Mouse (Mus musculus) layer of hippocampus, adult 11-12 months (tissue): Measurements from ENCODE around the gene Hoxa7.

ENCODE experiments used
- DNase-seq: peaks from one replicate; pipeline ENCODE4 v3.0.0; 2022; ENCODE audit warnings: low spot score

Hoxa7 gene

DNA sequence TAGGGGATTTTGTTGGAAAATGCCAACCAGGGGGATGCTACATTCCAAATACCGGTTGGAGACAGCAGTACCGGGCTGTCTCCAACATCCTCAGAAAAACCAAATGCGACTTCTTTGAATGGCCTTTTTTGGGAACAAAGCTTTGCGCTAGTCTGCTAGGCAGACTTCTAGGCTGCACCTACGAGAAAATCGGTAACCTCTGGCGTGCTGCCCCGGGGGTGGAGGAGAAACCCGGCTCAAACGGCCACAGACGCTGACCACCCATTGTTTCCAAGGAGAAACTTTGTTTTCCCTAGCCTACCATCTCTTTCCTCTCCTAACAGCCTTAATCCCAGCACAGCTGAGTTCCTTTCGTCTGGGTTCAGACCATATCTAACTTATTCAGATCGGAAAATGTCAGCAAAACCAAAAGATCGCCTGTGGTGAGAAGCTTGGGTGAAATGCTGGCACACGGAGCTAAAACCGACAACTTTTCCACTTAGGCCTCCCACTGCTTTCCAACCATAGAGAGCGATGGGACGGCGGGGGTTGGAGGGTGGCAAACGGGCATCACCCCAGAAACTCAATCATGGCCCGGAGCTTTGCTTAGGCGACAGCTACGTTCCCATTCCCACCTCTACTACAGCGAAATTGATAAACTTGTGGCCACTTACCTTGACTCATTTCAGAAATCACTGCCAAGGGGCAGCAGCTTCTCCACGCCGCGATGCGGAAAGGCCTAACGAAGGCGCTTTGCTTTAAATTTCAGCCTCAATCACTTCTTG is 18.2 kb upstream of the Hoxa7 start:
- no peak for DNase-seq

DNA sequence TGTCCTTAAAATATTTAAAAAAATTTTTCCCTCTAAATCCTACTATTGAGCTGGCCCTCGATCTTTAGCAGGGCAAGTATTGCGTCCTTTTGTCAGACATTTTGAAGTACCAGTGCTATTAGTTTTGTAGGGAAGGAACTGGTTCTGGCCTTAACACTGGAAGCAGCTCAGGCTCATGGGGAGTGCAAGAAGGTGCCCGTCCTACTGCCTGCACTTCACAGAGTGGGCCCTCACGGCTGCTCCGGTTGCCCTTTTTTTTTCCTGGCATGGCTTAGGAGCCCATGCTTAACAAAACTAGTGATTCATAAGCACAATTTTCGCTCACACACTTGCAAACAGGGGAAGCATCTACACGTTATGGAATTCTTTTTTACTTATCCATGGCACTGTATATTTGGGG is 17.3 kb upstream of the Hoxa7 start:
- no peak for DNase-seq

DNA sequence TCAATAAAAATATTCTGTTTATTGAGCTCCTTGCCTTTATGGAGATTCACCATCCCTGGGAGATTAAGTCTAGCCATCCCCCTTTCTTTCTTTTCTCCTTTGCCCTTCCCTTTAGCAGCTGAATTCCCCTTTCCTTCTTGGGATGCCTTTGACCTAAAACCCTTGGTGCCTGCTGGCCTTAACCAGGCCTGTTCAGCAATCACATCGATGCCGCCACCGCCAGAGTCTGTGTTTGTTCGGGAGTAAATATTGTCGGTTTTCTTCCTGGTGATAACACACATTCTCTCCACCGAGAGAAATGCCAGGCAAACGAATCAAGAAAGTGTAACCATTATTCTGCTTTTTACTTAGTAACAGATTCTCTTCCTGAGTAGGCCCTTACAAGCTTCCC is 16.5 kb upstream of the Hoxa7 start:
- no peak for DNase-seq

DNA sequence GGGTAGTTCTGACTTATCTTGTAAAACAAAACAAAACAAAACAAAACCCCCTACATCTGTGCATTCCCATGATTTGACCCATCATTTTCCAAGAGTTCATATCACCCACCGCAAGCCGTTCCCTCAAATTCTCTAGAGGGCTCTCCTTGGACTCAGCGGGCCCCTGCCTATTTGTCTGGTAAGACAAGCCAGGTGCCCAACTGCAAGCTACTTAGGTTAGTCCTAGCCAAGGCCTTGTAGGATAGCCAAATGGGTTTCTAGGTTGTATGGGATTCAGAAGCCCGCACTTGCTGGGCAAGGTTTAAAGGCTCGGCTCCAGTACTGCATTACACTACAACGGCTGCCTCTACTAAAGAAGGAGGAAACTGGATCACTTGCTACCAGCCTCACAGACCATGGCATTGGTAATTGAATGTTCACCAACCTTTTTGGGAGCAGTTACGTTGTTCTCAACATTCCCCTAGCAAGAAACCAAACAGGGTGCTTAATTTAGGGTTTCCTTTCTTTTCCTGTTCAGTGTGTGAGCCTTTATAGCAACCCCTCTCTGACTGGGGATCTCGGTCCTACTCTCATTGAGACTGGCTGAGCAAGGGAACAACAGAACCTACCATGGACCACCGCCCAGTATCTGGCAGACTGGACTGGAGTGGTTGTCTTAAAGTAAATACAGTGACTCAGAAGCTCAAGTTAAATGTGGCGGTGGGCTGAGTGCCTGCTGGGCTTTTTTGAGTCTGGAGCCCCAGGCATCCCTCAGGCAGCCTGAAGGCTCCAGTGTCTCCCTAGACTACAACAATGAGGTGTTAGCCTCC is 15.9 kb upstream of the Hoxa7 start:
- DNase-seq, result no peak

DNA sequence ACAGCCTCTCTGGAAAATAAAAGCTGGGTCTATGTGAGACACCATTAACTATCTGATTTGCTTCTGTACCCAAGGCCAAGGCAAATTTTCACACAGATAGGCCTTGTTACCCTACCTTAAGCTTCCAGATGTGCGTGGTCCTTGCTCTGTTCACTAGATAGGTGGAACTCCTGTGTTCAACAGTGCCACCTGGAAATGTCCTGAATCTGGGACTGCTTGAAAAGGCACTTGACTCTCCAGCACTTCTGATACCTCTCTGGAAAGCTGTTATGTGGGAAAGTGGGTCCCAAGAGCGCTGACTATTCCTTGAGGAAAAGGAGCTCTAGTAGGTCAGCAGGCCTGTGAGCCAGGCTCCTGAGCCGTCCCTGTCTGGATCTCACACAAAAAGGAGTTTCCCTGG is 15.2 kb upstream of the Hoxa7 start:
- no peak for DNase-seq

DNA sequence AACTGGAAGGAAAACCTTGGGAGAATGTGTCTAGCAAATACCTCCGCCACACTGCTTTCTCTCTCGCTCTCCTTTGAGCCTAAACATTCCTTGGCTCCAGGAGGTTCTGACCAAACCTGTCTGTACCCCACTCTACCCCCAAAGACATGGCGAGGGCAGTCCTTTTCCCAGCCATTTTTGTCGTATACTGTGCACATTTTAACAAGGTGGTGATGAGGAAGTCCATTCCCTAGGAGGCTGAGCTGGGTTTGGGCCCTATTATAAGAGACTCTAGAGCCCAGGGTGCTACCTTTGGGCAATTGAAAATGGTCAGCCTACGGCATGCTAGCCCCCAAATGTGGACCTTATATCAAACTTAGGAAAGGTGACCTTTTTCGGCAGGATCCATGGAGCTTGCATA is 14.2 kb upstream of the Hoxa7 start:
- DNase-seq, result no peak

DNA sequence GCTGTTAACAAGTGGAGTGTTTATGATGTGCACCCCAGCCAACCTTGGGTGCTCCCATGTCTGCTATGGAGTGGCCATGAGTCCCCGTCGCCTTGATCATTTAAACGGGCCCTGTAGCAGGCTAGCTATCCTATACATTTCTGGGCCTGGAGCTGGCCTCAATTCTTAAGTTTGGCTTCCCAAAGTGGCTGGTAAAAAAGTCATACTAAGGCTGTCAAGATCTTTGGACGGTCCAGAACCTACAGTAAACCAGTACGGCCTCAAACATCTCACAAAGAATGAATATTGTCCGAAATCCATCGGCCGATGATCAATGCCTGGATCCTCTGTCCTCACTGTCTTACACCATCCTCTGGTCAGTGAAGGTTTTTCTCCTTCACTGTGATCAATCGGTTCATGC is 13.6 kb upstream of the Hoxa7 start:
- no peak for DNase-seq

DNA sequence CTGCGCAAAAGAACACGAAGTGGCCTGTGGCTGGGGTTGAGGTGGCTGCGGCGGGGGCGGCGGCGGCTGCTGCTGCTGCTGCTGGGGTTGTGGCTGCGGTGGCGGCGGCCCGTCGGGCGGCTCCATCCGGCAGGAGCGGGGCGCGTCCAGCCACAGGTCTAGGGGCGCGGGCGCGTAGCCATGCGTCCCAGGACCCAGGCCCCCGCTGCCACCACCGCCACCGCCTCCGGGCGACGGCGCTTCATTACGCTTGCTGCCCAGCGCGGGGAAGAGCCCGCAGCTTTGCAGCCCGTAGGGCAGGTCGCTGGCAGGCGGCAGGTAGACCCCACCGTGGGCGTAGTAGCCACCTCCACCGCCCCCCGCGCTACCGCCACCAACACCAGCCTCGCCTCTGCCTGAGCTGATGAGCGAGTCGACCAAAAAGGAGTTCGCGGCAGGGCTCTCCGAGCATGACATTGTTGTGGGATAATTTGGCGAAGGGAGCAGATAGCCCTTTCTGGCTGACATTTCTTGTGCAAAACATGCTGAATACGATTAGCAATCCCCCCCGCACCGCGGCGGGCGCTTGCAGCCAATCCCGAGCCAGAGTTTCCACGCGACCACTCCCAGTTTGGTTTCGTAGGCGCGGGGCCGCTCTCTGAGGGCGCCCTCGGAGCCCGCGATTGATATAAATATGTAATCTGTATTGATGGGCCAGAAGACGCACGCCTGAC is 12.9 kb upstream of the Hoxa7 start:
- no peak for DNase-seq

DNA sequence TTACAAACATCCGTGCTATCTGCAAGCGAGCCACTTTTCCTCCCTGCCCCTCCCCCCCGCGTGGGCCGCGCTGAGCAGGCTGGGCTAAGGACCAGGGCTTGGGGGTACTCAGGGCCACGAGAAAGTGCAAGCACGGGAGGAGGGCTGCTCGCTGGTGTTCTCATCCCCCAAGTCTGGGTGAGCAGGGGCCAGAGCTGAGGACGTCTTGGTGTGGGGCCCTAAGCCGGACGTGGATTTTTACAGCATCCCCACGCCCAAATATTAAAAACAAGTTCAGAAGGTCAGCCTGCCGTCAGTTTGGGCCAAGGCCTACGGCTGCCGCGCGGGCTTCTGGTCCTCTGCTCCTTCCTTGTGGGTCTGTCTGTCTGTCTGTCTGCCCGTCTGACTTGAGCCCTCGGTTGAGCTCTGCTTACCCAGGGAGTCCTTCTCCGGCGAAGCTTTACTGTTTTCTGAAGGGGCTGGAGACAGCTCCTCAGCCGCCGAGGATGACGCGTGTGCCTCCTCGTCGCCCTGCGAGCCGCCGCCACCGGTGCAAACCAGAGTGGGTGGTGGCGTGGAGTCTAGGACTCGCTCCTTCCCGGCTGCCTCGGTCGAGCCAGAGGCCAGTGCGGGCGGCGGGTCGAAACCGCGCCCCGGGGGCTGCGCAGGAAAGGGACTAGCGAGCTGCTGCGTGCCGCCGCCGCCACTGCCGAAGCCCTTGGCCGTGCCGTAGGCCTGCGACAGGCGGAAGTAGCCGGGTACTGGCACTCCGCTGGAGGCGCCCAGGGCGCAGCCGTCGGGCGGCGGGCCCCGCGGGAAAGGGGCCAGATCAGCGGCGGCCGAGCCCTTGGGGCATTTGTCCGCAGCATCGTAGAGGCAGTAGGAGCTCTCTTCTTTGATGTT is 12.1 kb upstream of the Hoxa7 start:
- DNase-seq, result no peak

DNA sequence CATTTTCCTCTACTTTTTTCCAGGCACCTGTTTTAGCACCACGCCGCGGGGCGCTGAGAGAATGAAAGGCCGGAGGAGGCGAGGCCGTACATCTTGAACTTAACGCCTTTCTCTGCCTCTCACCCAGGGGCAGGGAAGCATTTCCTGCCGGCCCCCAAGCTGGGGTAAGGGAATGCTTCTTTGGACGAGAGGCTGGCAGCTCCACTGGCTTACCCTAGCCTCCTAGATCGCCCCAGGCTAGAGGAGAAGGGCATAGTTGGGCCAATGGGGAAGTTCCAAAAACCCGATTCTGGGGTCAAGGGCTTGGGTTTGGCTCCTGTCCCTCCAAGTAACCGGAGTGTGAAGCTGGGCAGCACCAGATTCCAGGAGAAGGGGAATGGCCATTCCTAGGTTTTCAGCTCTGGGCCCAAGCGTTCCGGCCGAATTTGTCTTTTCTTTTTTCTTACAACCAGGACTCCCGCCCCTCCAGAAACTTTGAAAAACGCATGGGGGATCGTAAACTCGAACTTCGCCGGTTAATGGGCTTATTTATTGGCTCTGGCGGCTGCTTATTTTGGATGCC is 11.4 kb upstream of the Hoxa7 start:
- DNase-seq, result no peak

DNA sequence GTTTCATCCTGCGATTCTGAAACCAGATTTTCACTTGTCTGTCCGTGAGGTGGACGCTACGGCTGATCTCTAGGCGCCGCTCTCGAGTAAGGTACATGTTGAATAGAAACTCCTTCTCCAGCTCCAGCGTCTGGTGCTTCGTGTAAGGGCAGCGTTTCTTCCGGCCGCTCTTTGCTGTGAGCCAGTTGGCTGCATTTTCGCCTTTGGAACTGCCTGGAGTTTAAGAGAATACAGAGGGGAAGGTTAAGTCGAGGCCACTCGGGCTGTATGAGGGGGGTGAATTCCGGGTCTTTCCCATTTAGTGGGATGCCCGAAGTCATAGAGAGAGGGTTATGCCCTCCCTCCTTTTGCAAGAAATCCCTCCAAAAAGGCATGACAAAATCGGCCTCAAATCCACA is 10.9 kb upstream of the Hoxa7 start:
- no peak for DNase-seq

DNA sequence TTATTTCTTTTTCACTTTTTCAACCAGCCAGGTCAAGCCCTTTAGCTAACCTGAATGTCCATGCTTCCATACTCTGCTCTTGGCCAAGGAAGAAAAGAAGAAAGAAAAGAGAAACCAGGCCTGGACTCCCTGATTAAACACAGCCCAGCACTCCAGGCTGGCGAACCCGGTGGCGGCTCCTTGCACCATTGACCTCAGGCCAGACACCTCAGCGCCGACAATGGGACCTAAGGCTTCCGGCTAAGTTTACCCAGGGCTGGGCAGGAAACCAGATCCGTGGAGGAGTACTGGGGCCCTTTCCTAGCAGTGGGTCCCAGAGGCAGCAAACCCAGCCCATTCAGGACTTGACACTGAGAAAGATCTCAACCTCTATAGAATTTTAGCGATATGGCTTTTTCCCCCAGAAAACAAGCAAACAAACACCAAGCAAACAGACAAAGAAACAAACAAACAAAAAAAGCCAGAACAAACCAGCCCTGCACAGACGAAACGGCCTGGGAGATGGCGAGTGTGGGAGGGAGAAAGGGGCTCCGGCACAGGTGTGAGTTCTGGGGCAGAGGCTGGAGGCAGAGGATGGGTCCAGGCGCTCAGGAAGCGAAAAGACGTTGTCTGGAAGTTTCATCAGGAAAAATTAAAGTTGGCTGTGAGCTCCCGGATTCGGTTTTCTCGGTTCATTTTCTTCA is 10.4 kb upstream of the Hoxa7 start:
- no peak for DNase-seq

DNA sequence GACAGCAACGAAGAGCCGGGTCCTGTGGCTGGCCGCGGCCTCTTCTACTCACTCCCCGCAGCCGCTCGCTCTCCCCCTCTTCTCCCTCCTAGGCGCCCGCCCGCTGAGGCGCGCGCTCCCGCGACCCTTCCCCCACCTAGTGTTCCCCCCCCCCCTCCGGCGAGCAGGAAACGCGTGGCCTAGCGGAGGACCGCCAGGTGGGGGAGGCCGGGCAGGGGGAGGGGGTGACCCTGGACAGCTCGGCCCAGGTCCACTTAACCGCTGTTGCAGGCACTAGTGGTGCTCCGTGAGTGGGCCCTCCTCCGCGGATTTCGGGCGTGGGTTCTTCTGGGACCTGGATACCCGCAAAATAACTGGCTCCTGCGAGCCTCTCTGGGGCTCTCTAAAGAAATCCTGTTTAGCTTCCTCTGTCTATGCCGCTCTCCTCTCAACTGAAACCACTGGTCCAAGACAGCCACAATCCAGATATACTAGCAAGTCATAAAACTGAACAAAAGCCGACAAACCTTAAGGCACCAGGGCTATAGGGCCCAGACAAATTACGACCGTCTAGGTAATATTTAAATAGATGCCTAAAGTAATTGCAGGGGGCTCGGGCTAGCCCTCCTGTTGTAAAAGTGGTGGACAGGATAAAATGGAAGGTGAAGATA is 9.0 kb upstream of the Hoxa7 start, which contains the start of gene Hoxa9:
TSS of gene Hoxa9 (minus strand) at position 574 of the 650 bp plus-strand sequence.
- DNase-seq, result no peak

DNA sequence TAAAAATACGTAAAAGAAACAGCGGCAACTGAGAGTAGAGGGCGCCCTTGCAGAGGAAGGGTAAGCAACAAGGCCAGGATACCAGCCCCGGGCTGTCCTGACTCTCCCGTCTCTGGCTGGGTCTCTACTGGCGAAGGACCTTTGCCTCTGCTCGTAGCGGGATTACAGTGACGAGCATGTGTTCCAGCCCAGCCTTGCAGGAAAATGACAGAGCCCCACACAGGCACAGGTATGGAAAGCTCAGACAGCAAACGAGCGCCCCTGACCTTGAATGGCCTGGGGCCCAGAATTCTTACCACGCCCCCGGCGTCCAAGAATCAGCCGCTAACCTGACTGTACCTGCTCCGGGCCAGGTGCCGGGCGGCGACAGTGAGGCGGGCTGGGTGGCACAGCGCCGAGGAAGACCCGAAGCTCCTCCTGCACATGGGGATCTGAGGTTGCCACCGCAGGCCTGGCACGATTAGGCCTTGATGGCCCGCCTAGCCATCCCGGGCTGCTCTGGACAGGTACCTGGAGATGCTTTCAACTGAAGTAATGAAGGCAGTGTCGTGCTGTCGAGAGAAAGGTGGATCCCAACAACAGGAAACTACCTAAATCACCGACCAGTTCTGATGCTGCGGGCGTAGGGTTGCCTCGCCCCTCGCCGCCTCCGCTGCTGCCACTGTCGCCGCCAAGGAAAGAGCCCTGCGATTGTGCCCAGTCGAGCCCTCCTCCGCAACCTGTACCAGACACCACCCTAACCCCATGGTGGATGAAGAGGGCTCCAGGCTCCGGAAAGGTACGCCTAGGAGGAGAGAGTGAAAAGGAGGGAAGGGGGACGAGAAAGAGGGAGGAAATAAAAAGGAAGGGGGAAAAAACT is 8.1 kb upstream of the Hoxa7 start:
- DNase-seq, result no peak

DNA sequence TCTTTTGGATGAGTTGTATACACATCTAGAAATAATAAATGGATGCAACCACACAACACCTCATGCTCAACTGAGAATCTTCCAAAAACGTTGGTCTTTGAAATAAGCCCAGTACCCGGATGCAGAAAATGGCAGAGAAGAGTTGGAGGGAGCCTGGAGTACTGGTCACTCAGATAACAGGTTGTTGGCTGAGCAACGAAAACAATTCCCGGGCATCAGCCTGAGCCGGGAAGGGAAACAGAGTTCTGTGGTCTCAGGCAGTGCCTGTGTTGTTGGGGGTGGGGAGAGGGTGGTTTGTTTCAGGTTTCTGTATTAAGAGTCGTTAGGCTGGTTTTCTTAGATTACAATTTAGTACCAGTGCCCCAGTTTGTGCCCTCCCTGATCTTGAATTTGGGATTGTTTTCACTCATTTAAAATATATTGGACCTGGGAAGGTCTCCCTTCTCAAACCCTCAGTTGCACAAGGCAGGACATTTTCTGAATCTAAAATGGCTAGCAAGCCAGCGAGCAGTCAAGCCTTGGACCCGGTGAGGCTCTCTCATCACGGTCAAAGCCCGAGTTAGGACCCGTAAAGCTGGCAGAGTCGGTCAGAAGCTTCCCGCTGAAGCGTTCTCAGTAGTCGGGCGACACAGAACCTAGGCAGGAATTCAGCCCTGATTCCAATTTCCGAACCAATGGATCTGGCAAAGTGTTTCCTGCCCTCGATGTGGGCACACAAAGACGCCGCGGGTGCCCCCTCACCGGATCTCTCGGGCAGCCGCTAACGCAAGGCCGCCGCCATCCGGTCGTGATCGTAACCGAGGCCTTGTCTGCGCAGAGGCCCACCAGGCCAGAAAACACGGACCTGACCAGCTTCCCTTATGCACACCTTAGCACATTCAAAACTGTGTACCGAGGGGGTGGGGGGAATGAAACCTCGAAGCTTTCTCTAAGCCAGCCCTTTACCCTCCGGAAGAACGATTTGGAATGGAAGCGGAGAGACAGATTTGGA is 7.1 kb upstream of the Hoxa7 start:
- no peak for DNase-seq

DNA sequence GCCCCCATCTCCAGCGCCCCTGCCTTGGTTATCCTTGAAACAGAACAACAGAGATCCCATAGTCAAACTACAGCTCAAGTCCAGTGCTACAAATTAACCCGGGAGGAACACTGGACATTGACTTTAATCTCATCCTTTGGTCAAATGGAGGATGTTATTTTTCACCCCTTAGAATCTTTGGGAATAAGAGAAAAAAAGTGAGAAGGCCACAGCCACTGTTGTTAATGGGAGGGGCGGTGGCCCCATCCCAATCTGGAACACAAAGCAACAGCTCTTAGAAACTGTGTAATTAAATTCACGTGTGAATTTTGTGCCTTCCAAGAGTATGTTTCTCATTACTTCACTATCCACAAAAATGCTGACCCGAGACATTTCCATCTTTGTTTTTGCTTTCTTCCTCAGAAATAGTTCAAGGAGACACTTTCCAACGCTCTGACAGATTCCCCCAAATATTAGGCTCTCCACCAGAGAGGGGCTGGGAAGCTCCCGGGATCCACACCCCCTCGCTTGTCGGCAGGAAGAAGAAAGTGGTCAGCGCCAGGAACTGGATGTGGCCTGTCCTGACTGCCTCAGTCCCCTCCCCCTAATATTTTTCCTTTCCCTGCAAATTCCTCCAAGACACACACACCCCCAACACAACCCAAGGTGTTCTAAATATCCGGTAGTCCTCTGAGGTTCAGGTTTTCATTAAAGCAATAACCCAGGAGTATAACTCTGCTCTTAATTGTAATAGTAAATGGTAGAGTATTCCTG is 6.0 kb upstream of the Hoxa7 start:
- DNase-seq, result no peak

DNA sequence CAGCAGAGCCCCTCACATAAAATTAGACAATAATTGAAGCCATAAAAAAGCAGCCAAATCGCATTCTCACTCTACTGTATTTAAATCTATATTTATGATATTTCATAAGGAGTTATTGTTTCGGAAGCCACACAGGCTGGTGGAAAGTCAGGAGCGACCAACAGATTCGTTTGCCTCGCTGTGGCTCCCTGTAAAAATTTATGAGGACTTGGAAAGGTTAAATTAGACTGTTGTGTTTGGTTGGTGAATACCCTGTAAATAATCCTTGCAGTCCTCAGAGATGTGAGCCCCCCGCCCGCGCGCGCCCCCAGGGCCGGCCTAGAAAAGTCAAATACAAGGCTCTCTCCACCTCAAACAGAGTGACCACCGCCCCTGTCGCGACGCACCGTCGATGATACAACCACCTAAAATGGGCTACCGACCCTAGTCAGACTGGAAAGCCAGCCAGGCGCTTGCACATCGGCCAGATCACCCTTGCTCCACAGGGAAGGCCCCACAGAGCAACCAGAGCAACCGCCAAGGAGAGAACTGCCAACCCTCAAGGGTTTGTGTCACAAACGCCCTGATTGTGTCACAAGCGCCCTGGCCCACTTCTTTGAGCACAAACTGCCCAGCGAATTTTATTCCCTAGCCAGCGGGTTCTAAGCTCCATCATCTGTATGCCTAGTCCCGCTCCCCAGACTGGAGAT is 5.1 kb upstream of the Hoxa7 start:
- no peak for DNase-seq
